Mouse (Mus musculus): ENCODE results near the gene Rell1. TPM values are rescaled to one million over a fixed set of nuclear protein-coding genes. Genes with fewer than 3 reads are reported as not detected.

Gene Rell1
- total and polyA plus RNA-seq, 3 experiments, result 3.4 to 10.4 (median 9.3) TPM

DNA sequence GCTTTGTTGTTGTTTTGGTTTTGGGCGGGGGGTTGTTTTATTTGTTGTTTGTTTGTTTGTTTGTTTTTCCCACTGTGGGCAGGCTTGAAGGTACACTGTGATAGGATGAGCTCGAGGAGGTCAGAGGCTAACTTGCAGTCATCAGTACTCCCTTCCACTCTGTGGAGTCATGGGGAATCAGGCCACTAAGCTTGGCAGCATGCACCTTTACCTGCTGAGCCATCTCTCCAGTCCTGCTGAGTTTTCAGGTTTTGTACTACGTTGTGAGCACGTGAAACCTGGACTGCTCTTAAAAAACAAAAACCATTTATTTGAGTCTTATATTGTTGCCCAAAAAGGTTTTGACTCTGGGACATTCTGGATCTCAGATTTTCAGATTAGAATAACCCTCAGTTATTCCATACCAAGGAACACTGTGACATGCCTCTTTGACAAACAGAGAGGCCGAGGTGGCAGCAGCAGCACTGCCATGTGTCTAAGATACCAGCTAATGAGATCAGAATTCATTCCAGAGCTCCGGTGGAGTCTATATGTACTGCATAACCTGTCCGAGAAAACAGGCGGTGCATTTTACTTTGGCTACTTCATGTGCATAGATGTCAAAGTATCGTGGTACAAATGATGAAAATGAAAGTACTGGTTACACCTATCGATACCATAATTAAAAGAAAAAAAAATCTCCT lies 52.1 kb downstream of the Rell1 start:
- intact Hi-C loops (cut with DNase I), result no loop called here
- TF ChIP-seq EP300 (IDR thresholded peaks at IDR 0.05; ENCODE audit: insufficient read depth, low read depth, low read length) (no peak), POLR2A (IDR thresholded peaks at IDR 0.05; ENCODE audit: insufficient read depth, low read depth, low read length) (no peak), CTCF (IDR thresholded peaks at IDR 0.05) (no peak)
- WGBS, result 93% methylated on average over 10 of the region's 10 CpGs
- Histone ChIP-seq H3K79me2 (replicated peaks; ENCODE audit: control insufficient read depth, insufficient read depth, low read length) (no peaks in the 10 kb centered on the region), H3K27me3 (ENCODE audit: control insufficient read depth, insufficient read depth, low read length) (no peaks in the 10 kb centered on the region), H3K27ac (no peak overlapping the region), H3K36me3 (ENCODE audit: control insufficient read depth, insufficient read depth, low read length) (no peaks in the 10 kb centered on the region), H3K4me1 (ENCODE audit: control insufficient read depth, insufficient read depth, low read length) (no peaks in the 10 kb centered on the region), H3K4me3 (no peak overlapping the region), H3K9ac (ENCODE audit: low read depth, low read length) (no peak overlapping the region)
- DNase-seq, result no peak

DNA sequence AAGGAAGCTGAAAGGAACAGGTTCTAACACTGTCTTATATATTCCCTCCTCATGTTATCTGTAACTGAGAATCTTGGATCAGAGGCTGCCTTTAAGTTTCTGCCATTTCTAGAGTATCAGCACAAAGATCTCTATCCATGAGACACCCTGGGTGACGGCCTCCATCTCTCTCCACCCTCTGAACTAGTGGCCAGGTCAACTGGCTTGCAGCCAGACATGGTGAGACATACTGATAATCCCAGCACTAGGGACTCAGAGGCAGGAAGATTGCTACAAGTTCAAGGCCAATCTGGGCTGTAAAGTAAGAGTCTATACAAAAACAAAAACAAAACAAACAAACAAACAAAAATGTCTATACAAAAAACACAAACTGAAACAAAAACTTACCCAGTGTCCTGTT lies 53.8 kb downstream of the Rell1 start:
- H3K27ac ChIP-seq, result no peak overlapping the region
- H3K27me3 ChIP-seq (ENCODE audit: control insufficient read depth, insufficient read depth, low read length), result no peaks in the 10 kb centered on the region
- no peaks in the 10 kb centered on the region for H3K79me2 ChIP-seq (replicated peaks; ENCODE audit: control insufficient read depth, insufficient read depth, low read length)
- intact Hi-C loops (cut with DNase I), result no loop called here
- TF ChIP-seq CTCF (IDR thresholded peaks at IDR 0.05) (no peak), EP300 (IDR thresholded peaks at IDR 0.05; ENCODE audit: insufficient read depth, low read depth, low read length) (no peak), POLR2A (IDR thresholded peaks at IDR 0.05; ENCODE audit: insufficient read depth, low read depth, low read length) (no peak)
- 68% methylated on average over 1 of the region's 1 CpGs for WGBS
- H3K36me3 ChIP-seq (ENCODE audit: control insufficient read depth, insufficient read depth, low read length), result no peaks in the 10 kb centered on the region
- no peak overlapping the region for H3K9ac ChIP-seq (ENCODE audit: low read depth, low read length)
- no peaks in the 10 kb centered on the region for H3K4me1 ChIP-seq (ENCODE audit: control insufficient read depth, insufficient read depth, low read length)
- no peak for DNase-seq
- no peak overlapping the region for H3K4me3 ChIP-seq

DNA sequence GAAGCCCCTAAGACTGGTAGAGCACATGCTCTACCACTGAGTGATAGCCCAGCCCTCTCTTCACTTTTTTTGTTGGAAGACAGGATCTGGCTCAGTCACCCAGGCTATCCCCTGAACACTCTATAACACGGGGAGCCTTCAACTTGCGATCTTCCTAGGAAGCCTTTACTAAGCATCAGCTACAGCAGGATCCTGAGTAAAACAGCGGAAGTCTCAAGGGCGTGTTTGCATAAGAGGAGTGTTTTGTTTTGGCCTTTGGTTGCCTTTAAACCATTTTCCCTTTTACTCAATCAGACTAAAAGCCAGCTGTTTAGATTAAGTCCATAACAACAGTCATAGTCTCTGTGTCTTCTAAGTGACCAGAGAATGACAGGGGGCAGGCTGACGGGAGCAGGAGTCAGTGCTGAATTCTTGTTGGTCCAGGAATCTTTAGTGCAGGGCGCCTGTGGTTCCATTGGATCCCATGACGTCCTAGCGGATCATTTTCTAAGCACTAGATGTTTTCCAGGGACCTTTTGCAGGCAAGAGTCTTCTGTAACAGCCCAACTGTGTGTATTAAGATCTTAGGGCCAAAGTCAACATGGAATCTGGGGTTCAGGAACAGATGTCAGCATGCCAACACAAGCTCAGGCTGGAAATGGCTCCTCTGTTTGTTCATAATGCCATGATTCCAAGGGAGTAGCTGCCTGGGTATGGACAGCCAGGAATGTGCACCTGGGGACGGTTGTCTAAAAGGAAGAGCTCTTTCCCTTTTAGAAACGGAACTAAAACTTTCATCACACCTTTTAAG lies 58.3 kb downstream of the Rell1 start:
- 84% methylated on average over 10 of the region's 10 CpGs for WGBS
- no peaks in the 10 kb centered on the region for H3K4me1 ChIP-seq (ENCODE audit: control insufficient read depth, insufficient read depth, low read length)
- no peak overlapping the region for H3K9ac ChIP-seq (ENCODE audit: low read depth, low read length)
- no peak for DNase-seq
- no peak overlapping the region for H3K27ac ChIP-seq
- no peak overlapping the region for H3K4me3 ChIP-seq
- TF ChIP-seq CTCF (IDR thresholded peaks at IDR 0.05) (no peak), POLR2A (IDR thresholded peaks at IDR 0.05; ENCODE audit: insufficient read depth, low read depth, low read length) (no peak), EP300 (IDR thresholded peaks at IDR 0.05; ENCODE audit: insufficient read depth, low read depth, low read length) (no peak)
- H3K27me3 ChIP-seq (ENCODE audit: control insufficient read depth, insufficient read depth, low read length), result no peaks in the 10 kb centered on the region
- intact Hi-C loops (cut with DNase I), result no loop called here
- H3K36me3 ChIP-seq (ENCODE audit: control insufficient read depth, insufficient read depth, low read length), result no peaks in the 10 kb centered on the region
- H3K79me2 ChIP-seq (replicated peaks; ENCODE audit: control insufficient read depth, insufficient read depth, low read length), result no peaks in the 10 kb centered on the region

DNA sequence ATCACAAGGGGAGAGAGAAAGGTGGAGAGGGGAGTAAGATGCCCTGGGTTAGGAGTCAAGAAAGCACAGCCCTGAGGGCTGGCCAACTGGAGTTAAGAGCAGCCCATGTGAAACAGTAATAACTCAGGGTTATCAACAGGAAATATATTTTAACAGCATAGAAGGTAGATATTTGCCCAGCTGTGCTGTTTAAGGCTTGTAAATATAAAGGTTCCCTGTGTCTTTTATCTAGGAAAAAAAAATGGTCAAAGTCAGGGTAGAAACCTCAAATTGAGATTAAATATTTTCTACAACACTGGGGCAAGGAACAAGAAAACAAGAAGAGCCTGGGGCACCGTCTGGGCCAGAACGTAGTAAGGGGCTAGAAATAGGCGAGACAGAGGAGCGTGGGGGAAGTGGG lies 61.2 kb downstream of the Rell1 start:
- Histone ChIP-seq H3K79me2 (replicated peaks; ENCODE audit: control insufficient read depth, insufficient read depth, low read length) (no peaks in the 10 kb centered on the region), H3K4me3 (no peak overlapping the region), H3K27ac (no peak overlapping the region), H3K36me3 (ENCODE audit: control insufficient read depth, insufficient read depth, low read length) (no peaks in the 10 kb centered on the region), H3K27me3 (ENCODE audit: control insufficient read depth, insufficient read depth, low read length) (no peaks in the 10 kb centered on the region), H3K4me1 (ENCODE audit: control insufficient read depth, insufficient read depth, low read length) (no peaks in the 10 kb centered on the region), H3K9ac (ENCODE audit: low read depth, low read length) (no peak overlapping the region)
- TF ChIP-seq EP300 (IDR thresholded peaks at IDR 0.05; ENCODE audit: insufficient read depth, low read depth, low read length), result no peak
- no peak for TF ChIP-seq CTCF (IDR thresholded peaks at IDR 0.05)
- no peak for TF ChIP-seq POLR2A (IDR thresholded peaks at IDR 0.05; ENCODE audit: insufficient read depth, low read depth, low read length)
- no peak for DNase-seq
- 61% methylated on average over 4 of the region's 4 CpGs for WGBS
- intact Hi-C loops (cut with DNase I), result loop anchor here (2.0 to 5.0 kb wide), 3 partner anchors 59 to 940 kb away; no protein-coding TSS in a partner anchor

DNA sequence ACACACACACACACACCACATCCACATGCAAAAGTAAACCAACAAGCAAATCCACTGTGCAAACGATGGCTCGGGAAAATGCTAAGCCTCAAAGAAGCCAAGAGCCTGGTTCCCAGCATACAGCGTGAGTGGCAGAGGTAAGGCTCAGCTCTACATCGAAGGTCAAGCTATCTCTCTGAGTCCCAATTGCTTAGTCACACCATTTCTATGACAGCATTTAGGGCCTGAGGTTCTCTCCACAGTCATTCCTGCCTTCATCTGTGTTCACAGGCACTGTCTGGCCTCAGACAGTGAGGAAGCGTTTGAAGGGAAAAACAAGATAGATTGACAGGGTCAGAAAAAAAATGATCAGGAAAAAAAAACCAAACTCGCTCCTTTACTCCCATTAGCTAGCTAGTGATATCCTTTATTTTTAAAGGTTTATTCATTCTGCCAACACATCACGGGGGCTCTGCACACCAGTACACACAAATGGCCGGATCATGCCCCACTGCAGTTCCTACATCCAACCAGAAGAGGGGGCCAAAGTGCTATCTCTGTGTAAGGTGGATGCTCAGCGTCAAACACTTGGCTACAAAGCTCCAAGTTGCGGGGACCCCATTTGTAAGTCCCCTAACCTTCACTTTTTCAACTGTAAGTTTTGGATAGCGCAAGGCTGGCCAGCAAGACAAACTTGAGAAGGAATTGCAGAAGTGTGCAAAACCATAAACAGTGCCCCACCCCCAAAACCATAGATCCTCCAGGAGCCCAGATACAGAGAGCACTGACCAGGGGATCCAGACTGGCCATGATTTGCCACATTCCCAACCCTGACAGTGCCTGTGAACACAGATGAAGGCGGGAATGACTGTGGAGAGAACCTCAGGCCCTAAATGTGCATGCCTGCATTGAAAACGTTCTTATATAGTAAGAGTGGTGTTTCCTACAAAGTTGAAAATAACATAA lies 62.3 kb downstream of the Rell1 start:
- H3K4me1 ChIP-seq (ENCODE audit: control insufficient read depth, insufficient read depth, low read length), result no peaks in the 10 kb centered on the region
- WGBS, result 38% methylated on average over 13 of the region's 13 CpGs
- no peak overlapping the region for H3K4me3 ChIP-seq
- peak; percentile 73 to 86 for DNase-seq
- no peak overlapping the region for H3K27ac ChIP-seq
- H3K27me3 ChIP-seq (ENCODE audit: control insufficient read depth, insufficient read depth, low read length), result no peaks in the 10 kb centered on the region
- no peak overlapping the region for H3K9ac ChIP-seq (ENCODE audit: low read depth, low read length)
- no peaks in the 10 kb centered on the region for H3K79me2 ChIP-seq (replicated peaks; ENCODE audit: control insufficient read depth, insufficient read depth, low read length)
- TF ChIP-seq EP300 (IDR thresholded peaks at IDR 0.05; ENCODE audit: insufficient read depth, low read depth, low read length), result peak; percentile 79
- TF ChIP-seq CTCF (IDR thresholded peaks at IDR 0.05), result no peak; the same call in 1 of the 2 replicates
- H3K36me3 ChIP-seq (ENCODE audit: control insufficient read depth, insufficient read depth, low read length), result no peaks in the 10 kb centered on the region
- intact Hi-C loops (cut with DNase I), result loop anchor here (1.0 to 5.0 kb wide), 4 partner anchors 60 to 941 kb away; no protein-coding TSS in a partner anchor
